Mouse (Mus musculus): ENCODE results near the gene Creb3l2. TPM values are rescaled to one million over a fixed set of nuclear protein-coding genes. Genes with fewer than 3 reads are reported as not detected.
"Not testable (repeated sequence)": the region's sequence is repeated elsewhere in the genome, so short reads cannot be mapped to it uniquely, and the experiment has no call there.

Gene Creb3l2
- total RNA-seq, 2 experiments from 2014 or later, result 27.4 to 29.5 TPM

DNA sequence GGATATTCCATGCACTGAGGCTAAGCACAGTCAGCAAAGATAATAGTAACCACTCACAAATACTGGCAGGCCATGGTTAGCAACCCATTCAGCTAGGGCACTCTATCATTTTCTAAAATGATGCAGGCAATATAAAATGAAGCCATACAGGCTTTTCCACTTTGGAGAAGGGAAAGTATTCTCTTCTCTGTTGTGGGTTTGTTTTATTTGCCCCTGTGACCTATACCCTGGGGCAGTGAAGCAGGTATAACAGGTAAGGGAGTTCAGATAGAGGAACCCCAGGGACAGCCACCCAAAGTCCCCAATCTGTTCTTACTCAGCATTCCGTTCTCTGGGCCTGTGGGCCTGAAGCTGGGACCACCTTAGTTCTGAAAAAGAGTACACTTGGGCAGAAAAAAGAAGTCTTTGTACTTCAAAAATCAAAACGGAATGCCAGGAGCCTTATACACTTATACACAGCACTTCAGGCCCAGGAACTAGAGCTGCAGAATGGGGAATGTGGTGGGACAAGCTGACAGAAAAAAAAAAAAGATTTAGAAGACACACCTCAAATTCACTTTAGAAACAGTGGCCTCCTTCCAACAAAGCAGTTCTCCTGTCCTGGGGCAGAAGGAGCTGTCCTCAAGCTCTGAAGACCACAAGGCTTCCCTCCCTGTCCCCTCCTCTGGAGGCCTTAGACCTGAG lies 56.2 kb downstream of the Creb3l2 start:
- DNase-seq, result no peak
- intact Hi-C loops (cut with DNase I), result no loop called here

DNA sequence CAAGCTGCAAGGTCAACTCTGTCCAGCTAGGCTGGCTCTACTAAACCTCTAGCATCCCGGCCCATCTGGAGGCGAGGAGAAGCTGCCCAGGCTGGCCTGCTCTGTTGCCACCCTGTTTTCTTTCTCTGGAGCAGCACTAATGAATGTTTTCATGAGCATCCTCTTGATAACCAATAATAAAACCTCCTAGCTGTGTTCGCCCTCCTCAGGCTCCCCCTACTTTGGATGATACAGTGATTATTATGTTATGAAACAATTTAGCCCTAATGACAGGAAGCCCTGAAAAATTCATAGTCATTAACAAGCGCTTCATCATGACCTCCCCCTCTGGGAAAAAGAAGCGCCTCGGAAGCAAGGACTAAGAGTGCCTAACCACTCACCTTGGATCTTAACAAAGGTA lies 59.2 kb downstream of the Creb3l2 start:
- DNase-seq, result no peak
- intact Hi-C loops (cut with DNase I), result no loop called here

DNA sequence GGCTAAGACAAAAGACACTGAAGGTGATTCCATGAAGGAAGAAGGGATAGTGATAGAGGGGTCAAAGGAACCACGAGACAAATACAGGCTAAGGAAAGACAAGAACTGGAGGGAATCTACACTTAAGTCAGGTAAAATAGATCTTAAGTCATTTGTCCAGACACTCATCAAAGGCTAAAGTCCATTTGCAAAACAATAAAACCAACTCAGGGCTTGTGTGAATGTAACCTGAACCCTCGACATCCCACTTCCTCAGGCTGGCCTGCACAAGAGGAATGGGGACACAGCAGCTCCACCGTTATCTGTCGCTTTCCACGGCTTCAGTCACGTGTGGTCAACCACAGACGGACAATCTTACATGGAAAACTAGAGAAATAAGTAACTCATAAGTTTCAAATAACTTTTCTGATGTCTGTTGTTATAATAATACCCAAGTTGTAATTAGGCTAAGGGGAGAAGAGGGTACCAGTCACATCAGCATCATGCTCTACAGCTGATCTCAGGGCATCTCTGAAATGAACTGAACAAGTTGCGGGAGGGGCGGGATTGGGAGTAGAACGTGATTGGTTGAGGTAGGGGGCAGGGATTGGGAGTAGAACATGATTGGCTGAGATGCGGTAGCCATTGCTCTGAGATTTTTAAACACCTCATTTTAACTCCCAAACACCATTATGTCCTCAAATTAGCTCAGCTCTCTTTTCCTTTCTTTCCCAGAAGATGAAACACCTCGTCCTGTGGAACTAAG lies 63.9 kb downstream of the Creb3l2 start:
- DNase-seq, result no peak
- intact Hi-C loops (cut with DNase I), result no loop called here

DNA sequence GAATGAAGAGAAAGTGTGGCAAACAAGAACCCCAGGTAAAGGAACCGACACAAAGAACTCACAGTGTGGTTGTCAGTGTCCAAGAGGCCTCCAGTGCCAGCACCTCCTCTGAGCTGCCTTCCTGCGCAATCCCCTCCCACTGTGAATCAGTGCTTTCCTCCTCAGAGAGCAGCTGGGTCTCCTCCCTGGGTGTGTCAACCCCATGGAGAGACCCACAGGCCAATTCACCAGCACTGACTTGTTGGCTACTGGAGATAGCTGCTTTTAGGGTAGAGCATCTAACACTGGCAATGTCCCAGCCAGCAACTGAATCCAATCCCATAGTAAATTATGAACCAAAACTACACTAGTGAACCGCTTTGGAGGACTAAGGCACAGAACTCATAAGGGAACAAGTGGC lies 64.6 kb downstream of the Creb3l2 start:
- intact Hi-C loops (cut with DNase I), result not testable (repeated sequence)

DNA sequence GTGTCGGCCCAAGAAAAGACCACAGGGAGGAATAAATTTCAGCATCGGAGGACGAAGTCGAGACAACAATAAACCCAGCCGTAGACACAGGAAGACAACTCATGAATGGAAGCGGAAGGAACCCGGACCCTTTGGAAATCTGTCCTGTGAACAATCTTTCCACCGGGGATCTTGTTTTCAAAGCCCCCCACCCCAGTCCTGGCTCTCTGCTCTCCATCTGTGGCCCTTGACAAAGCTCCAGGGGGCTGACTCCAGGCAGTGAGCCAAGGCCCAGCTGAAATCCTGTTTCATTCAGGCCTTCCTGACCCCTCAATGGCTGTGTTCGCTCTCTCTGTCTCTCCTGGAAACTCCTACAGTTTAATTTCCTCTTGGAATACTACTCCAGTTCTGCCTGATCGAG lies 66.5 kb downstream of the Creb3l2 start:
- peak; percentile 59 to 64 for DNase-seq
- intact Hi-C loops (cut with DNase I), result no loop called here

More for the DNA sequence above, 64.6 kb downstream of the Creb3l2 start:
- peak; percentile 27 for DNase-seq

DNA sequence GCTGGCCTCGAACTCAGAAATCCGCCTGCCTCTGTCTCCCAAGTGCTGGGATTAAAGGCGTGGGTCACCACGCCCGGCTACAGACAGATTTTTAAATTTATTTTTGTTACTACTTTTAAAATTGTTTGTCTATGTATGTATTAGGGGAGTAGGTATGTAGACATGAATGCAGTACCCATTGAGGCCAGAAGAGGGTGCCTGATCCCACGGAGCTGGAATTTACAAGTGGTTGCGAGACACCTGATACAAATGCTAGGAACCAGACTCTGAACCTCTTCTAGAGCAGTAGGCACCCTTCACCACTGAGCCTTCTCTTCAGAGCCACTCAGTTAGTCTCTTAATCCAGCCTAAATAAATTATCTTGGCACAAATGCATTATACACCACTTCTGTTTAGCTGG lies 70.6 kb downstream of the Creb3l2 start:
- intact Hi-C loops (cut with DNase I), result no loop called here
- DNase-seq, result peak in 1 of 2 experiments; percentile 54

DNA sequence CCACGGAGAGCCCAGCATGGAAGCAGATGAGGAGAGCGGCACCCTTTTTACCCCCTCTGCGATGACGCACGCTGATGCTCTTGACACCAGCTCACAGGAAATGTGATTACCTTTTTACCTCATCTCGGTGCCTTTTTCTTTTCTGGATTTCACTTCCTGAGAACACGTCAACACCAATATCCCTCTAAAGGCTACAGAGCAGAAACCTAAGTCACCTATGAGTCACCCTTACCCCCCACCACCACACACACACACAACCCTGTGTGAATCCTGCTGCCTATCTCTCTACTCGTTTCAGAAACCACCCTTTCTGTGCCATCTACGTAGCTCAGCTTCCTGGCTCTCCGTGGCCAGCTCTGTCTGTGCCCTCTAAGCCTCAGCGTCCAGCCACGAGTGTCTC lies 71.4 kb downstream of the Creb3l2 start:
- intact Hi-C loops (cut with DNase I), result no loop called here
- DNase-seq, result no peak

DNA sequence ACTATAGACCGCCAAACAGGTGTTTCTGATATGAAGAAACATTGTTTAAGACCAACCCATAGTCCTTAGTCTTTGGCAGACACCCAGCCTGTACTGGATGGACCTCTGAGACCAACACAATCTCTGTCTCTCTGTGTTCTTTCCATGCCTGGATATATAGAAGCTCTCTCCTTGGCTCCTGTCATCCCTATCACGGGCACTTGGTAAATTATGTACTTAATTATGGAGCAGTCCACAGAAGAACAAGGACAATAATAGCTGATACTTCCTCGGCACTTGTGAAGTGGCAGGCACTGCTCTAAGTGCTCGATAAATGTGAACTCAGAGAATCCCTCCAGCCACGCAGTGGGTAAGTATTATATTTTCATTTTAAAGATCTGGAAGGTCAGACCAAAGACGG lies 72.2 kb downstream of the Creb3l2 start:
- DNase-seq, result no peak

DNA sequence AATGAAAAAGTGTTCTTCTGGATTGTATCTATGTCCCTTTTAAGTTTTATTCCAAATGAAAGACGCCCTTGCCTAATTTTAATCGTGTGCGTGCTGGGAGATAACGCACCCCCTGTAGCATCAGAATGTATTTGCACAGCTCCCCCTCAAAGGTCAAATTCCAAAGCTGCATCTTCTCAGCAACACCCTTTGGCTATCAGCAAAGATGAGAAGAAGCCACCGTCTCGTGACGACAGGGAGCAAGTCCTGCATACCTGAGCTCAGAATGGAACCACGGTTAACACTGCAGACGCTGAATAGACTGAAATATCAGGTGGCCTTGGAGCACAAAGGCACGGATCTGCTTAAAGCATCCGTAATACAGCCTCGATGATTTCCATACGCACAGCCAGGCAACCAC lies 73.7 kb downstream of the Creb3l2 start:
- DNase-seq, result no peak
- intact Hi-C loops (cut with DNase I), result no loop called here

More for the DNA sequence above, 72.2 kb downstream of the Creb3l2 start:
- intact Hi-C loops (cut with DNase I), result no loop called here

DNA sequence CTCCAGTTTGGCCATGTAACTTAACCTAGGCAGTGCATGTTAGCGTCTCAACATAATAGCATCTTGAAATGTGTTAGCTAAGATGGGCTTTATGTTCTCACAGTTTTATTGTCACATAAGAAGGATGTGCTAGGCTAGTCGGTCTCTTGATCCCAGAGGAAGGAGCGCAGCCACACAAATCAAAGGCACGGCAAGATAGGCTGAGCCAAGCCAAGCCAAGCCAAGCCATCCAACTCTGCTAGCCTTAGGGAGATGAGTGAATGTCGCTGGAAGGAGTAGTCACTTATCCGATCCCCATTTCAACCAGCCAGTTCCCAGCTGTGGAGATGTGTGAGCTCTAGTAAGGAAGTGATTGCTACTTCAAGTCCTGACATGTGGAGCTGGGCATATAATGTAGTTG lies 75.0 kb downstream of the Creb3l2 start:
- no peak for DNase-seq
- intact Hi-C loops (cut with DNase I), result no loop called here

DNA sequence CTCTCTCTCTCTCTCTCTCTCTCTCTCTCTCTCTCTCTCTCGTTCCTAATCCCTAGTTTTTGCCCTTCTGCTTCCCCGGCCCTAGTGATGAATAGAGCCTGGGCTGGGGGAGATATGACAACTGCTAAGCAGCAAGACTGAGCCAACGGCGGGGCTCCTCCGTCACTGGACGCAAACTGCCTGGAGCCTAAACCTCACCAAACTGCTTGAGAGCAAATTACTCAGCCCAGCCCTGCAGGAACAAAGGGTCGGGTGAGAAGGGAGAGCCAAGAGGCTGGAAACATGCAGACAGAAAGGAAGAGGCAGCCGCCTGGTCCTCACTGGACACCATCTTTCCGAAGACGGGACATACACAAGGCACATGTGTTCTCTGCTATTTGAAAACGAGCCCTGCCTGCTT lies 76.8 kb downstream of the Creb3l2 start:
- intact Hi-C loops (cut with DNase I), result no loop called here
- no peak for DNase-seq

DNA sequence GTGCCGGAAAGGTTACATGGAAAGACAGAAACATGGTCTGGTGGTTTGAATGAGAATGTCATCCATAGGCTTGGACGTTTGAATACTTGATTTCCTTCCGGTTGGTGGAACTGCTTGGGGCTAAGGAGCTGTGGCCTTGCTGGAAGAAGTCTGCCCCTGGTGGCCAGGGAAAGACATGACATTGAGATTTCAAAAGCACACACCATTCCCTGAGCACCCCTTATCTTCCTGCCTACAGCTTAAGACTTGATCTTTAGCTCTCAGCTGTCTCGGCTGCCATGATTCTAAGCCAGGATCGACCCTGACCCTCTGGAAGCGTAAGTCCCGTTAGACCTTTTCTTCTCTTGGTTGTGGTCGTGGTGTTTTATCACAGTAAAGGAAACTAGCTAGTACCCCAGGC lies 77.6 kb downstream of the Creb3l2 start:
- intact Hi-C loops (cut with DNase I), result no loop called here
- no peak for DNase-seq

DNA sequence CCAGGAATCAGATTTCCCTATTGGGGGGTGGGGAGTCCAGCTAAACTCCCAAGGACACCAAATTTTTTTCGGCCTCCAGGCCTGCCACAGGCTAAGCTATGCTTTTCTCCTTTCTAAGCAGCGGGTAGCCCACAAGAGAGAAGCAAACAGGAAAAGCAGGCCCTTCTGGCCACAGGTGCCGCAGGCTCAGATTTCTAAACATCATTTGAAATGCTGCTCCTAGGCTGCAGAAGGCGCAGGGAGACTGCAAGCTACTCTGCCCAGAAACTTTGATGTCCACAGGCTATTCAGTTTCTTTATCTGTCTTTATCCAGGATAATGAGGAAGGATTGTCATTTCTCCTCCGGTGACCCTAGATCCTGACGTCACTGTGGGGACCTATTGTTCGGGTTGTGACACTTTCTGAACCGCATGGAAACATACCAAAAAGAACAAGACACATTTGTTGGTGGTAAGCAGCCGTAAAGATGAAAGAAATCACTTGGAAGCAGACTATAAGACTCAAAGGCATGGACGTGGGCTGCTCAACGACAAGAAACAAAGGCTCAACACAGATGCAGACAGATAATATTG lies 81.0 kb downstream of the Creb3l2 start:
- intact Hi-C loops (cut with DNase I), result no loop called here
- DNase-seq, result no peak

DNA sequence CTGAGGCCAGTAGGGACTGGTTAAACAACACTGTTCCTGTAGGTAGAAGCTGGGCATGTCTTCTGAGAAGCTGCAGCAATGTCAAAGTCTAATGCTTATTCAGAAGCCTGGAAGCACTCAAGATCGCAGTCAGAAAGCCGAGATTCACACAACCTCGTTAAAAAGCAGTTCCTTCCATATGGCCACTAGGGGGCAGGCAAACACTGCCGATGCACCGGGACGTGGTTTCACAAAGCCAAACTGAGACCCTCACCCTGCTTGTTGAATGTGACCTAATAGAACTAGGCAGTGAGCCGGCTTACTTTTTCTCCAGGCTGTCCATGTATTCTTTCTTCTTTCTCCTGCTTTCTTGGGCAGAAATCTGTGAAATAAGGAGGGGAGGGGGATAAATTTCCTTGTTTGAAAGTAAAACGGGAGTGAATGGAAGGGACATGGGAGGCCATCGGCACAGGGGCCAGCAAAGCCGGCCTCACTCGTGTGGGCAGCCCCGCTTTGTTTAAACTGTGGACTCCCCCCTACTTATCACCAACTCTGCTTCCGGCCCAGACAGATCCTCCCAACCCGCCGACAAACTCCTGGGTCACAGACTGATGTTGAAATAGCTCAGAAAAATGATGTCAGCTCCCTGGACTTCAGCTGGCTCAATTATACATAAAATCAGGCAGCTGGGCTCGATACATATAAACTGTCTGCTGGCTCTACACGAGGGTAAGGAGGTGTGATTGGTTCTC lies 87.3 kb downstream of the Creb3l2 start:
- intact Hi-C loops (cut with DNase I), result loop anchor here (1.0 kb wide), 1 partner anchor 94 kb away; no protein-coding TSS in a partner anchor
- DNase-seq, result peak; percentile 71 to 81

DNA sequence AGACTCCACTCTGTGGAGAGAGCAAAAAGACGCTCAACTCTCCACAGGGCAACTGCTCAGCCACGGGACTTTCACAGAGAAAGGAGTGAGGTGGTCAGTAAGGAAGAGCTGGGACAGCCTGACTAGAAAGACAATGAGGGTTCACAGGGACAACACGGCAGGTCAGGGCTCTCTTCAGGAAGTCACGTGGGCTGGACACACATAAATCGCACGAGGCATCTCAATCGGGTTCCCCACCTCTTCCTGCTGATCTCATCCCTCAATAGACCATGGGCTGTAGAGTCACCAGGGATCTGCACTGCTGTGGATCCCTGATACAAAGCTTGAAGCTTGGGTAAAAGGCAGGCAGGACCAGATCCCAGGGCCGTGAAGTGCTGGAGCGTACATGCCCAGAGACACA lies 88.3 kb downstream of the Creb3l2 start:
- intact Hi-C loops (cut with DNase I), result loop anchor here (1.0 to 2.0 kb wide), 2 partner anchors 95 to 299 kb away; no protein-coding TSS in a partner anchor

DNA sequence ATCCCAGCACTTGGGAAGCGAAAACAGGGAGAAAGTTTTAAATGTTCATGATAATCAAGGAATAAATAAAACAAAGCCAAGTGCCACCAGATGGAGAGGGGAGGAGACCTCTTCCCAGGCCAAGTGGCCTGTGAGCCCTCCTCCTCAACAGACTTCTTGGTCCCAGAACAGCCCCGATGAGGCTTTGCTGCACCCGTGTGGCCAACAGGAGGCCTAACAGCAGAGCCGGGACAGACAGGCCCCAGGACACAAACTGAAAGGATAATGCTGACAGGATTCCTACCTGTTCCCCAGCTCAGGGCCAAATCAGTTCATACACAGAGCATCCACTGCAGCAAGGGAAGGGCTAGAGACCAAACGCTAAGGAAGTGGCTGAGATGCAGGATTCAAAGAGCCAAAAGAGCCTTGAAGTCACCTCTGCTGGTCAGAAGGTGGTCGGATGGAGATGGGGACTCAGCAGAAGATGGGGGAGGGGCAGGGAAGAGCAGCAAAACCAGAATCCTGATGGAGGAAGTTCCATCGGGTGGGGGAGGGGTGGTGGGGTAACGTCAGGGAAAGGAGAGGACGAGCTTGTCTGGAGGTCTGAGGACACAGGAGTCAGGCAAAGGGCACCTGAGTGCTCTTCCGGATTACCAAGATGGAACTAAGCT lies 90.1 kb downstream of the Creb3l2 start:
- peak; percentile 73 to 78 for DNase-seq
- intact Hi-C loops (cut with DNase I), result loop anchor here (1.0 to 2.0 kb wide), 2 partner anchors 255 to 297 kb away; no protein-coding TSS in a partner anchor

More for the DNA sequence above, 88.3 kb downstream of the Creb3l2 start:
- DNase-seq, result no peak

DNA sequence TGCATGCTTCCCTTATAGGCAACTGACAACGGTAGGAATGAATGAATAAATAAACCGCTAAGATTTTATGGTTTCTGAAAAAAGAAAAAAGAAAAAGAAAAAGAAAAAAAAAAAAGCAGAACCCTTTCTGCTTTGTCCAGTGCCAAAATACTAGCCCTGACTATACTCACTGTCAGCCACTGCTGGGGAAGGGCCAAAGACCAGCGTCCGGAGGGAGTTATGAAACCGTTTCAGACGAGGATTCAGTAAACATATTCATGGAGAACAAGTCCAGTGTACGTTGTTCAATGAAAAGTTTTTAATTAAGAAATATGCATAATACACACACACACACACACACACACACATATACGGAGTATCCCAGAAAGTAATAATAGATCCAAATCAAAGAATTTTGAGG lies 91.6 kb downstream of the Creb3l2 start:
- intact Hi-C loops (cut with DNase I), result no loop called here
- DNase-seq, result peak; percentile 50 to 51

DNA sequence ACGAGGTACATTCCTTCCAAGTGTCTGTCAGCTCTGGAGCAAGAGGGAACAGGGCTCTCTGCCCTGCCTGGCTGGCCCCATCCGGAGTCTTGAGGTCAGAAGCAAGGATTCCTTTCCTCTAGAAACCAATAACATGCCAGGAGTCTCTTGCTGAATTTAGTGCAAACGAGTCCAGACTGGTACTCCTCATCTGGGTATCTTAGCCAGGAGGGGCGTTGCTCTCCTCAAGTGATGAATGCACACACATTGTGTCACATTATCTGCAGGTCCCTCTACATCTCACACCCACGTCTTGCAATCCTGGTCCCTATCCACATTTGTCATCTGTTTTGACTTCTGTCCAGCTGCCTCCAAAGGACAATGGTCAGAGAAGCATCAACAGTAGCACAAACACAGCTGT lies 94.3 kb downstream of the Creb3l2 start:
- DNase-seq, result no peak
- intact Hi-C loops (cut with DNase I), result no loop called here

DNA sequence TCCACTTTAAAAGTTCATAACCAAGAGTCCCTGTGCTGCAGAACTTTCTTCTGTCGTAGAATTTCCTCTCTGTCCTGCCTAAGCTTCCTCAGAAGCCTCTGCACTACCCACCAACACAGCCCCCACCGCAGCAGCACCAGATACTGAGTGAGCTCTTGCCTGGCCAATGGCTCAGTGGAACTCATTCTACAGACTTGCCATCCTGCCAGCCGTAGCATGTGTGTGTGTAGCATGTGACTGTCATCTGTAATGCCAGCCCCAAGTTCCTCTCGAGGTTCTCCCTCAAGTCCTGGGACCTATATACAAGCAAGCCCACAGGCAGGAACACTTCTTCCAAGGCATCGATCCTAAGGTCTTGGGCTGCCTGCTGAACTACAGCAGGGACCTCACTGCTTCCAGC lies 103.9 kb downstream of the Creb3l2 start:
- DNase-seq, result no peak
- intact Hi-C loops (cut with DNase I), result no loop called here

DNA sequence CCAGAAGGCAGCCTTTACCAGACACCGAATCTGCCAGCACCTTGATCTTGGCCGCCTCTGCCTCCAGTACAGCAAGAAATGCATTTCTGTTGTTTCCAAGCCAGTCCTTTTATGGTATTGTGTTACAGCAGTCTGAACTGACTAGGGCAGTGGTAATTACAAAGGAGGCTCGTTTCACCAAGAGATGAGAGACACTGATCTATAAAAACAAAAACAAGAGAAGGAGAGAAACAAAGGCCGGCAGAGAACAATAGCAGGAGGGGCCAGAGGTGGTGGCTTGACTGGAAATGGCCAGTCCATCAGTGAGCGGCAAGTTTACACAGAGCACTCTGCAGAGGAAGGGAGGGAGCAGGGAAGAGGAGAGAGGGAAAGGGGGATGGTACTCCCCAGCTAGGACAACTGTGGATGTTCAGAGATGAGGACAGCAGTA lies 105.1 kb downstream of the Creb3l2 start:
- no peak for DNase-seq
- intact Hi-C loops (cut with DNase I), result no loop called here

Measured in heart, postnatal 14 days (tissue).